Mouse (Mus musculus): ENCODE results near the gene Sdk1. TPM values are rescaled to one million over a fixed set of nuclear protein-coding genes. Genes with fewer than 3 reads are reported as not detected.

The Sdk1 gene
- polyA plus RNA-seq, 1 experiment from 2014 or later: 2.0 TPM

- no peaks in the 10 kb centered on the region for H3K4me1 ChIP-seq (replicated peaks)
- no peaks in the 10 kb centered on the region for H3K36me3 ChIP-seq
- no peak overlapping the region for H3K9ac ChIP-seq (replicated peaks)
- H3K4me3 ChIP-seq (replicated peaks): no peak overlapping the region
- no peak overlapping the region for H3K27ac ChIP-seq
- no peak for ATAC-seq (ENCODE audit: insufficient number of reproducible peaks, insufficient read depth, low FRiP score, low TSS enrichment, low read depth)
- WGBS: 84% methylated on average over 7 of the region's 7 CpGs
- no peaks in the 10 kb centered on the region for H3K27me3 ChIP-seq
- no peaks in the 10 kb centered on the region for H3K9me3 ChIP-seq
- no peak overlapping the region for H3K4me2 ChIP-seq
Observed at GRCm38 (mm10) chr5:142258716-142259115, 1017.4 kb downstream of the Sdk1 start.

GRCm38 (mm10) chr5:142262060-142262459 lies 1020.8 kb downstream of the Sdk1 start:
- 61% methylated on average over 6 of the region's 6 CpGs for WGBS
- H3K36me3 ChIP-seq: no peaks in the 10 kb centered on the region
- no peak for ATAC-seq (ENCODE audit: insufficient number of reproducible peaks, insufficient read depth, low FRiP score, low TSS enrichment, low read depth)
- no peaks in the 10 kb centered on the region for H3K4me1 ChIP-seq (replicated peaks)
- no peak overlapping the region for H3K4me2 ChIP-seq
- H3K4me3 ChIP-seq (replicated peaks): no peak overlapping the region
- 0 out of 2 replicates have a peak, but pooled peaks cover 8% of the 10 kb centered on the region for H3K9me3 ChIP-seq
- H3K27me3 ChIP-seq: no peaks in the 10 kb centered on the region; the same call in 1 of the 2 replicates
- H3K9ac ChIP-seq (replicated peaks): no peak overlapping the region
- H3K27ac ChIP-seq: no peak overlapping the region

Other genes starting within 250 kb of the Sdk1 start
- gene Card11, start 240.9 kb upstream of the Sdk1 start, polyA plus RNA-seq (2016; fragmentation: Nextera tagmentation; extraction: Ambion mirVana): 1.8 and 2.6 TPM in 2 replicates

Data from limb, embryonic 12.5 days (tissue).